Mouse (Mus musculus) kidney, embryonic 15.5 days (tissue): ENCODE measurements at regions not wholly inside any gene's neighbourhood (a gene's known extent, or its start where the extent isn't known, plus 50 kb on each side); places are given as distances from the start of the nearest gene placed in this dataset.

Experiments used
- ATAC-seq: fragments of 200-750 bp; cut with Nextera tagmentation; replicated peaks from 2 replicates; pipeline ENCODE4 v1.8.0; 2017; ENCODE audit warnings: moderate TSS enrichment; ENCODE audit not compliant: low FRiP score
- H3K27ac ChIP-seq: fragments of 300-500 bp; sonication (generic); 2 replicates; pipeline ENCODE4 v1.5.1; 2015; ENCODE audit warnings: mild to moderate bottlenecking, inconsistent platforms
- H3K27me3 ChIP-seq: fragments of 300-500 bp; sonication (generic); 2 replicates; pipeline ENCODE4 v1.6.1; 2015; ENCODE audit warnings: inconsistent platforms
- H3K36me3 ChIP-seq: fragments of 300-500 bp; sonication (generic); 2 replicates; pipeline ENCODE4 v1.6.1; 2015; ENCODE audit warnings: inconsistent platforms
- H3K4me1 ChIP-seq: fragments of 300-500 bp; sonication (generic); 2 replicates; pipeline ENCODE4 v1.6.1; 2015; ENCODE audit warnings: inconsistent platforms
- H3K4me2 ChIP-seq: fragments of 300-500 bp; sonication (generic); 2 replicates; pipeline ENCODE4 v1.6.1; 2015; ENCODE audit warnings: moderate library complexity, mild to moderate bottlenecking, inconsistent platforms
- H3K4me3 ChIP-seq: fragments of 300-500 bp; sonication (generic); replicated peaks from 2 replicates; pipeline ENCODE4 v1.5.1; 2015; ENCODE audit warnings: mild to moderate bottlenecking, inconsistent platforms
- H3K9ac ChIP-seq: fragments of 300-500 bp; sonication (generic); 2 replicates; pipeline ENCODE4 v1.6.1; 2015; ENCODE audit warnings: mild to moderate bottlenecking, inconsistent platforms
- H3K9me3 ChIP-seq: fragments of 300-500 bp; sonication (generic); replicated peaks from 2 replicates; pipeline ENCODE4 v1.6.1; 2016; ENCODE audit warnings: inconsistent platforms
- WGBS: fragments of 180-500 bp; shearing (Covaris S2); methylation state at CpG from one replicate; pipeline ENCODE4 v1.1.7; 2015; ENCODE audit warnings: mixed read lengths; 5-methylcytosine and 5-hydroxymethylcytosine counted together

DNA sequence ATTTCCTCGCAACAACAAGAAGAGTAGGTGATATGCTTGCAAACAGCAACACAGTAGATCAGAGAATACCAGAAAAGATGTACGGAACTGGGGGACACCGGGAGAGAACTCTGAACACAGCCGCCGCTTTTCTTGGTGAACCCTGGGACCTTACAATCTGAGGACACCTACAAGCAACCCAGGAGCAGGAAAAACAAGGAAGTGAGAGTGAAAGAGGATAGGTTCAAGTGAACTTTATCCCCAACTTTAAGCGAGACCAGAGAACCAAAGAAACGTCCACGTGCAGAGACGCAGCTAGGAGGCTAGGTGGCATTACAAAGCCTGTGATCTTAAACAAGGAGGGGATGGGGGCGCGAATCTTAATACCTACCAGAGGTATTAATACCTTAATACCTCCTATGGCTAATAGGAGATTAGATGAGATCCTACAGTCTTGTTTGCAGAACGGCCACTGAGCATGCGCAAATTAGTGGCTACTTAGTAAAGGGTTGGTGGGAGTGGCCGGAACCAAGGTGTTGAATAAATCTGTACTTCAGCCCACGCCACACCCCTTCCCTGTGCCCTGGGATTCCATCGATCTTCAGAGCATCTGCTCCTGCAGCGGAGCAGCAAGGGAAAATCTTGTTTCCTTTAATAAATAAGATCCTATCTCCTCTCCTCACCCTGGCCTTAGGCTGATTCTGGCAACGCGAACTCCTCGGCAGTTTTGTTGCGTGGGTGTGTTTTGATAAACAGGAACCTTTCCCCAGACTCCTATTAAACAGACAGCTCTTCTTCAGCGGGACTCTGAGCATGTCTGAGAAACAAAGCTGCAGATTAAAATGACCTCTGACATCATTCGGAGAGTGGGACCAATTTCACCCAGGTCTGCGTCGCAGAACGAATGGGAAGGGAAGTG lies 64.6 kb upstream of the Cdh5 start:
- Histone ChIP-seq H3K9me3 (no peaks in the 10 kb centered on the region; the same call in 1 of the 2 replicates), H3K4me1 (no peaks in the 10 kb centered on the region), H3K27ac (no peak overlapping the region), H3K4me2 (no peak overlapping the region), H3K36me3 (no peaks in the 10 kb centered on the region), H3K27me3 (no peaks in the 10 kb centered on the region), H3K9ac (no peak overlapping the region), H3K4me3 (no peak overlapping the region)
- ATAC-seq, result no peak
- WGBS, result 67% methylated on average over 26 of the region's 26 CpGs

- Histone ChIP-seq H3K27ac (no peak overlapping the region), H3K9ac (no peak overlapping the region), H3K9me3 (no peaks in the 10 kb centered on the region), H3K4me2 (no peak overlapping the region), H3K4me3 (no peak overlapping the region), H3K36me3 (no peaks in the 10 kb centered on the region), H3K4me1 (peaks cover 7% of the 10 kb centered on the region; the same call in 1 of the 2 replicates), H3K27me3 (no peaks in the 10 kb centered on the region)
- no peak for ATAC-seq
- 78% methylated on average over 7 of the region's 7 CpGs for WGBS
These were observed 63.8 kb upstream of the Cdh5 start for GRCm38 (mm10) chr8:104037611-104038010.

DNA sequence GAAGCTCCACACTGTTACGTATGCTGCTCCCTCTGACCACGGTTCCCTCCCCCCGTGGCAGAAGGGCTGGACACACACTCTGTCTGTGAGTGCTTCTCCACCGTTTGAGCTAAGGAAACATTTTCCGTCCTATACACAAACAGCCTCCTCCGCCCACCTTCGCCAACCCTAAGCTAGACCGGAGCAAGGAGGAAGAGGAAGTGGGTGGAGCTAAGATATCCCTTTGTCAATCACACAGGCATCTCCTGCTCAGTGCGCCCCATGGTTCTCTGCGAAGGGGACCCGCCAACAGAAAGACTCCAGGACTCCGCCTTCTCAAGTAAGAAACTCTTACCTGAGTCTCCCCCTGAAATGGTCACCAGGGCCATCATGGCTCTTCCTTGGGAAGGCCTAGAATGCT lies 61.9 kb upstream of the Cdh5 start:
- peak; percentile 12; the same call in 1 of the 2 replicates for ATAC-seq
- Histone ChIP-seq H3K4me3 (no peak overlapping the region), H3K27ac (no peak overlapping the region), H3K4me1 (peaks cover 8% of the 10 kb centered on the region; the same call in 1 of the 2 replicates), H3K9ac (no peak overlapping the region), H3K9me3 (no peaks in the 10 kb centered on the region), H3K36me3 (no peaks in the 10 kb centered on the region), H3K27me3 (no peaks in the 10 kb centered on the region), H3K4me2 (no peak overlapping the region)
- 65% methylated on average over 12 of the region's 12 CpGs for WGBS

- WGBS, result 61% methylated on average over 5 of the region's 5 CpGs
- H3K4me2 ChIP-seq, result no peak overlapping the region
- no peaks in the 10 kb centered on the region for H3K36me3 ChIP-seq
- no peak overlapping the region for H3K4me3 ChIP-seq
- no peak overlapping the region for H3K27ac ChIP-seq
- H3K27me3 ChIP-seq, result no peaks in the 10 kb centered on the region
- peaks cover 8% of the 10 kb centered on the region; the same call in 1 of the 2 replicates for H3K4me1 ChIP-seq
- H3K9ac ChIP-seq, result no peak overlapping the region
- no peaks in the 10 kb centered on the region for H3K9me3 ChIP-seq
- ATAC-seq, result no peak
These were observed 59.9 kb upstream of the Cdh5 start for GRCm38 (mm10) chr8:104041522-104041921.

DNA sequence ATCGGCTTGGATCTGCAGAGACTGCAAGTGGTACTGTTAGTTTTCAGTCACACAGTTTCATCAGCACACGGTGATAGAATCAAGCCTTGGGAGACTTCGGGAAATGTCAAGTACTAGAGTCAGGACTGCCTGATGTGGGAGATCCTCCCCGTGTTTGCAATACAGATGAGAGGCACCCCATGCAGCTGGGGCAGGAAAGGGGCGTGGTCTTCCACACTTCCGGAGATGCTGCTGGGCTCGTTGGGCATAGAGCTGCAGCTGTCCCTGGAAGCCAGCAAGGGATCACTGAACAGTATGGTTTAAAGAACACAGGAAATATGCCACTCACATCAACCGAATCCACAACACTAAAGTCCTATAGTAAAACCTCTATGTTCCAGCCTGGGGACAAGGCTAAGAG lies 59.0 kb upstream of the Cdh5 start:
- Histone ChIP-seq H3K27ac (no peak overlapping the region), H3K4me3 (no peak overlapping the region), H3K9ac (no peak overlapping the region), H3K9me3 (no peaks in the 10 kb centered on the region), H3K4me1 (peaks cover 8% of the 10 kb centered on the region; the same call in 1 of the 2 replicates), H3K4me2 (no peak overlapping the region), H3K27me3 (no peaks in the 10 kb centered on the region), H3K36me3 (no peaks in the 10 kb centered on the region)
- ATAC-seq, result no peak
- 27% methylated on average over 8 of the region's 8 CpGs for WGBS

DNA sequence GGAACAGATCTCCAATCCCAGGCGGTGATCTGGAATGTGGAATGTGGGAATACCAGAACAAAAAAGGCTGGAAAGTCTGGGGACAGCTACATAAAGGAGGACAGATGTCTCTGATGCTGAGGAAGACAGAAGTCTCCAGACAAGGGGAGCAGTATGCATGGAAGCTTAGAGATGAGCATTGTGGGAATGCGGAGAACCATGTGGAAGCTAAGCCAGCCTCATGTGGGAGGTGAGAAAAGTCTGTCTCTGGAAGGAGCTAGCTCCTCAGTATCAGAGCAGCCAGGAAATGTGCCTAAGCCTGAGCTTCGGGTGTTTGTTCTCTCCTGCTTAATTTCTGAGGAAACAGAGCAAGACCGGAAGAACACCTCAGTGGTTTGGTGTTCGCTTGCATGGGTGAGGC lies 53.4 kb upstream of the Cdh5 start:
- 62% methylated on average over 5 of the region's 5 CpGs for WGBS
- no peak overlapping the region for H3K4me3 ChIP-seq

GRCm38 (mm10) chr8:104049181-104049580 lies 52.2 kb upstream of the Cdh5 start:
- Histone ChIP-seq H3K4me3 (no peak overlapping the region), H3K36me3 (no peaks in the 10 kb centered on the region), H3K27me3 (no peaks in the 10 kb centered on the region), H3K9me3 (no peaks in the 10 kb centered on the region), H3K27ac (no peak overlapping the region), H3K4me2 (no peak overlapping the region), H3K9ac (no peak overlapping the region), H3K4me1 (peaks cover 7% of the 10 kb centered on the region; the same call in 1 of the 2 replicates)
- WGBS, result 88% methylated on average over 6 of the region's 6 CpGs
- ATAC-seq, result no peak

More for the DNA sequence above, 53.4 kb upstream of the Cdh5 start:
- Histone ChIP-seq H3K27ac (no peak overlapping the region), H3K4me2 (no peak overlapping the region), H3K4me1 (peaks cover 7% of the 10 kb centered on the region; the same call in 1 of the 2 replicates), H3K27me3 (no peaks in the 10 kb centered on the region), H3K9me3 (no peaks in the 10 kb centered on the region), H3K36me3 (no peaks in the 10 kb centered on the region), H3K9ac (no peak overlapping the region)
- no peak for ATAC-seq

- 27% methylated on average over 15 of the region's 15 CpGs for WGBS
- Histone ChIP-seq H3K4me1 (peaks cover 7% of the 10 kb centered on the region; the same call in 1 of the 2 replicates), H3K27ac (no peak overlapping the region), H3K9me3 (no peaks in the 10 kb centered on the region), H3K9ac (no peak overlapping the region), H3K36me3 (no peaks in the 10 kb centered on the region), H3K4me3 (no peak overlapping the region), H3K27me3 (no peaks in the 10 kb centered on the region), H3K4me2 (peak overlapping the region; percentile 42)
- peak; percentile 58; the same call in 1 of the 2 replicates for ATAC-seq
These were observed 50.5 kb upstream of the Cdh5 start for GRCm38 (mm10) chr8:104050694-104051539.

DNA sequence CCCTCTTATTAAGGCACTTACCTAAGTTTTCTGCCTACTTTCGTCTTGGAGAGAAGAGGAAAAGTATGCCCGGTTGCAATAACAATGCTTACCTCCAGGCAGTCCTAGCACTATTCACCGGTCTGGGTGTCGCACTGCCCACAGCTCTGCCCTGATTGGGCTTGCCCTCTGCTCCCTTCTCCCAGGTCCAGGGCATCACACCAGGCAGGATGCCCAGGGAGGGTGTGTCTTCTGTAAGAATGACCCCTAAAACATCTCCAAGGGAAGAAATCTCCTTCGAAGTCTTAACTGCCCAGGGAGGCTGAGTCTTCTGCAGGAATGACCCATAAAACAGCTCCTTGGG lies 49.9 kb upstream of the Cdh5 start:
- Histone ChIP-seq H3K4me2 (no peak overlapping the region), H3K9me3 (no peaks in the 10 kb centered on the region), H3K4me1 (peaks cover 7% of the 10 kb centered on the region; the same call in 1 of the 2 replicates), H3K27ac (no peak overlapping the region), H3K9ac (no peak overlapping the region), H3K27me3 (no peaks in the 10 kb centered on the region), H3K36me3 (no peaks in the 10 kb centered on the region), H3K4me3 (no peak overlapping the region)
- 0 out of 2 replicates have a peak, but pooled peaks have one; percentile 52 for ATAC-seq
- 52% methylated on average over 5 of the region's 5 CpGs for WGBS
